Mouse (Mus musculus) embryonic facial prominence, embryonic 11.5 days (tissue): ENCODE measurements around the gene Recql5. TPM values are rescaled to one million over a fixed set of nuclear protein-coding genes. Genes with fewer than 3 reads are reported as not detected.

Source experiments
- ATAC-seq: fragments of 200-750 bp; cut with Nextera tagmentation; replicated peaks from 2 replicates; pipeline ENCODE4 v1.8.0; 2017; ENCODE audit warnings: low read depth; ENCODE audit not compliant: insufficient number of reproducible peaks, low FRiP score, low TSS enrichment
- DNase-seq: peaks from one replicate; pipeline ENCODE4 v3.0.0-alpha.2; 2015; ENCODE audit warnings: low spot score
- H3K27ac ChIP-seq: fragments of 300-500 bp; sonication (generic); replicated peaks from 2 replicates; pipeline ENCODE4 v1.5.1; 2014; ENCODE audit warnings: mild to moderate bottlenecking, low read depth, low read length, control low read depth
- H3K27me3 ChIP-seq: fragments of 300-500 bp; sonication (generic); 2 replicates; pipeline ENCODE4 v1.6.1; 2014; ENCODE audit warnings: mild to moderate bottlenecking, low read length, moderate library complexity, mixed read lengths; ENCODE audit not compliant: control insufficient read depth, insufficient read depth
- H3K36me3 ChIP-seq: fragments of 300-500 bp; sonication (generic); replicated peaks from 2 replicates; pipeline ENCODE4 v1.6.1; 2014; ENCODE audit warnings: low read depth, mild to moderate bottlenecking, low read length, moderate library complexity, mixed read lengths; ENCODE audit not compliant: control insufficient read depth, insufficient read depth
- H3K4me1 ChIP-seq: fragments of 300-500 bp; sonication (generic); 2 replicates; pipeline ENCODE4 v1.6.1; 2014; ENCODE audit warnings: low read length, mixed read lengths; ENCODE audit not compliant: control insufficient read depth, insufficient read depth
- H3K4me2 ChIP-seq: fragments of 300-500 bp; sonication (generic); 2 replicates; pipeline ENCODE4 v1.6.1; 2014; ENCODE audit warnings: low read depth, mild to moderate bottlenecking, control low read depth, low read length, moderate library complexity
- H3K4me3 ChIP-seq: fragments of 300-500 bp; sonication (generic); 2 replicates; pipeline ENCODE4 v1.5.1; 2014; ENCODE audit warnings: low read depth, low read length, control low read depth
- H3K9ac ChIP-seq: fragments of 300-500 bp; sonication (generic); replicated peaks from 2 replicates; pipeline ENCODE4 v1.6.1; 2014; ENCODE audit warnings: mild to moderate bottlenecking, control low read depth, low read length
- H3K9me3 ChIP-seq: fragments of 300-500 bp; sonication (generic); replicated peaks from 2 replicates; pipeline ENCODE4 v1.6.1; 2016; ENCODE audit warnings: mild to moderate bottlenecking, low read length, inconsistent platforms, mixed read lengths; ENCODE audit not compliant: control insufficient read depth
- WGBS: fragments of 180-500 bp; shearing (Covaris S2); extraction: QIAGEN DNeasy Blood & Tissue Kit; methylation state at CpG from one replicate; pipeline ENCODE4 v1.1.7; 2014; 5-methylcytosine and 5-hydroxymethylcytosine counted together
- polyA plus RNA-seq: library from polyadenylated mRNA; unstranded; fragments of >200 nt; fragmentation: Nextera tagmentation; extraction: Ambion mirVana; gene quantifications from 2 replicates; pipeline ENCODE4 v1.2.1, GENCODE M21; 2014

Gene Recql5
- 14.2 and 15.3 TPM in 2 replicates for polyA plus RNA-seq

DNA sequence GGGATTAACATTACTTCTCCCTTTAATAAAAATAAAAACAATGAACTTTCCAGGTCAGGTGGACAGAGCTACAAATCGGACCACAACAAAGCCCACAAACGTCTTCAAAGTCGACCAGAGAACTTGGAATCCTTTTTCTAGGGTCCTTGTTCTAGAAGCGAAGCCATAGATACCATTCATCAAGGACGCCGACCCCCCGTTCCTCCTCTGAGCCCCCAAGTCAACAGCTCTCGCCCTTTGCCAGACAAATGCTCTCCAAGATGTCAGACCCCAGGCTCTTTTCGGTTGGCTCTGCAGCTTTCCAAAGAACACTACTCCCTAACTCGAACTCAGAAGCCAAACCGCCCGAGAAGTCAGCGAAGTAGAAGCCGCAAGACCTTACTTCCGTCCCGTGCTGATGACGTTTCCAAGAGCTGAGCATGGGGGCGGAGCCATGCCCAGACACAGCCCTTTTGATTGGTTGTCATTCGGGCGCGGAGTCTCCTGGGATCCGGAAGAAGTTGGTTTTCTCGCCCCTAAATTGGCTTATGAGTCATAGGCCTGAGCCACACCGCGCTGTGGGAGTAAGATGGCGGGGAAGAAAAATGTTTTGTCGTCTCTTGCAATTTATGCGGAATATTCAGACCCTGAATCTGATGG is at the start of gene Recql5, which contains the start of gene Sap30bp:
TSS of gene Recql5 (minus strand) at position 370 of the 639 bp plus-strand sequence.
TSS of gene Sap30bp (plus strand) at position 175 of the 639 bp plus-strand sequence.
- H3K4me1 ChIP-seq, result no peaks in the 10 kb centered on the region
- no peaks in the 10 kb centered on the region for H3K9me3 ChIP-seq
- peak; percentile 95 for ATAC-seq
- WGBS, result under 1% methylated on average over 28 of the region's 28 CpGs
- peak within 1 kb of the TSS; percentile 95 for H3K4me3 ChIP-seq
- peak within 1 kb of the TSS; percentile 83 for H3K4me2 ChIP-seq
- DNase-seq, result peak; percentile 100
- H3K27me3 ChIP-seq, result no peaks in the 10 kb centered on the region
- H3K27ac ChIP-seq, result no peak within 1 kb of the TSS
- H3K9ac ChIP-seq, result peak within 1 kb of the TSS; percentile 90
- peaks cover 2% of the 10 kb centered on the region; the same call in 1 of the 2 replicates for H3K36me3 ChIP-seq

DNA sequence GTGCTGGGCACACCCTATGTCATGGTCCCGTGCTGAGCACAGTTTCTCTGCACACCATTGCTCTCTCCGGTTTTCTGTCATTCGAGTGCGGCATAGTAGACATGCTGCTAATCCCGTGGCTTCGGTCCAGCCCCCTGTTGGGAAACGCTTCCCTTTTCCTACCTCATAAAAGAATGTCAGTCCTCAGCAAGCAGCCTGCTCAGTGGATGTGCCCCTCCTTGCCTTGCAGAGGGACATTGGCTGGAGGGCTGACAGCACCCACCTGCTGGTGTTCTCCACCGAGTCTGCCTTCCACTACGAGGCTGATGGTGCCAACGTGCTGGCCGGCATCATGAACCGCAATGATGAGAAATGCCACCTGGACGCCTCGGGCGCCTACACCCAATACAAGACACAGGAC is 49.2 kb upstream of the Recql5 start:
- no peak overlapping the region for H3K4me2 ChIP-seq
- H3K36me3 ChIP-seq, result no peaks in the 10 kb centered on the region
- H3K27ac ChIP-seq, result no peak overlapping the region
- no peaks in the 10 kb centered on the region for H3K9me3 ChIP-seq
- no peak for ATAC-seq
- 94% methylated on average over 15 of the region's 15 CpGs for WGBS
- no peak for DNase-seq
- no peaks in the 10 kb centered on the region for H3K4me1 ChIP-seq
- no peak overlapping the region for H3K9ac ChIP-seq
- no peak overlapping the region for H3K4me3 ChIP-seq
- H3K27me3 ChIP-seq, result no peaks in the 10 kb centered on the region

DNA sequence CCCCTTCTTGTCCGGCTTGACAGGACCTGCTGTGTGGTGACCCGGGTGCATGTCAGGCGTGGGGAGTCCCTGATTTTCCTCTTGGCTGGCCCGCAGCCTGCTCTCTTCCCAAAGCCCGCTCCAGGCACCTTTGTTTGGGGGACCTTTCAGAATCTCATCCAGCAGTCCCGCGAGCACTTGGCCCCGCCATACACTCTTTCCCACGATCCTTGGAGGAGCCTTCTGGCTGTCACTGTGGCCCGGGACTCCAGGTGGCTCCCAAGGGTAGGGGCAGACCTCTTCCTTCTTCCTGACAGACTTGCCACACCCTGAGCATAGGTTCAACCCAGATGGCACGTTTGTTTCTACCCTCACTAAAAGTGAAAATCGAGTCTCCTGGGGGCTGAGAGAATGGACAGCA is 42.3 kb upstream of the Recql5 start:
- no peak for DNase-seq
- H3K4me3 ChIP-seq, result no peak overlapping the region
- no peak overlapping the region for H3K9ac ChIP-seq
- no peaks in the 10 kb centered on the region; the same call in 1 of the 2 replicates for H3K4me1 ChIP-seq
- H3K27me3 ChIP-seq, result peaks cover 29% of the 10 kb centered on the region
- no peaks in the 10 kb centered on the region for H3K36me3 ChIP-seq
- H3K4me2 ChIP-seq, result no peak overlapping the region; the same call in 1 of the 2 replicates
- ATAC-seq, result no peak
- H3K9me3 ChIP-seq, result no peaks in the 10 kb centered on the region
- H3K27ac ChIP-seq, result no peak overlapping the region
- 35% methylated on average over 12 of the region's 12 CpGs for WGBS

DNA sequence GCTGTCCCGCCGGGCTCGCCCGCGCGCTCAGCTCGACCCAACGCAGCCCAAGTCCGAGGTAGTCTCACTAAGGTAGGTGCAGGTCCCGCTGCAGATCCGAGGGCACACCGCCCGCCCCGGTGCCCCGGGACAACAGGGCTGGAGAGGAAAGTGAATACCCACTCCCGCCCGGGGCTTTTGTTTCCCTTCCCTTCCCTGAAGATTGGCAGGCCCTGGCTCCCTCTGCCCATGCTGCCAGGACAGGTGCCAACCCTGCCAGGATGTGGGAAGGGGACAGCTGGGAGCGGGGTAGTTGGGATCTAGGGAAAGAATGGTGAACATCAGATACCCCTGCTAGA is 41.8 kb upstream of the Recql5 start:
- no peaks in the 10 kb centered on the region for H3K9me3 ChIP-seq
- 2% methylated on average over 18 of the region's 18 CpGs for WGBS
- peaks cover 29% of the 10 kb centered on the region for H3K27me3 ChIP-seq
- H3K36me3 ChIP-seq, result no peaks in the 10 kb centered on the region
- H3K9ac ChIP-seq, result peak overlapping the region; percentile 19; the same call in 1 of the 2 replicates
- peak overlapping the region; percentile 71 for H3K4me2 ChIP-seq
- DNase-seq (no peak), ATAC-seq (no peak)
- no peak overlapping the region for H3K27ac ChIP-seq
- H3K4me1 ChIP-seq, result no peaks in the 10 kb centered on the region; the same call in 1 of the 2 replicates
- peak overlapping the region; percentile 36 for H3K4me3 ChIP-seq

DNA sequence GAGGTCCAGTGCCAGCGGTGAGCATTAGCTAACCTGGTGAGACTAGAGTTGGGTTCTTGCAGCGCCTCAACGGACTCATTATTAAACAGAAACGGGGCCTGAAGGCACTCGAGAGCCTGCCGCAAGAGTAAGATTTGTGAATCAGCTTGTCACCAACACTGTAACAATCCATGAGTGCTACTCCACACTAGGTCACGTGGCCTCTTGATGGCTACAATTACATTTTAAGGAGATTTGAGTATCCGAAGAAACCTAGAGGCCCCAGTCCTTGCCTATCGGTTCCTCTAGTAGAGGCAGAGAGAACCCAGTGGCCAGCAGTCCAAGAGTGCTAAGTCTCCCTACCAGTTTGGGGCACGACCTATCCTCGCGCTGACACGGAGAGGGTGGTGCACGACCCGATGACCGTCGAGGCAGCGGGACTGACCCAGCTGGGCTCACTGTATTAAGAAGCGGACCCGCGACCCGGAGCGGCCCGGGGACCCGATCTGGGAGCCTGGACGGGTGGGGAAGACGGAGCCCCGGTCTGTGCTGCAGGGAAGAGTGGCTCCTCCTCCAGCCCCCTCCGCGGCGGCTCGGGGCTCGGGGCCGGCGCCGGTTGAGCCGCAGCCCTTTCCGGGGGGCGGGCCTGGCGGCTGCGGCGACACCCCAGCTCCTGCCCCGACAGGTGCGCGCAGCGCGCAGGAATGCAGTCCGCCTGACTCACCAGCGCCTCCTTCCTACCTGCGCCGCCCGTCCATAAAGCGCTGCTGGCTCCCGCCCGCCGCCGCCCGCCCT is 41.2 kb upstream of the Recql5 start, which contains the start of gene Itgb4:
TSS of gene Itgb4 (plus strand) at position 401 of the 774 bp plus-strand sequence.
- Histone ChIP-seq H3K9me3 (no peaks in the 10 kb centered on the region), H3K9ac (peak within 1 kb of the TSS; percentile 37; the same call in 1 of the 2 replicates), H3K27ac (no peak within 1 kb of the TSS), H3K4me3 (peak within 1 kb of the TSS; percentile 36), H3K4me1 (no peaks in the 10 kb centered on the region; the same call in 1 of the 2 replicates), H3K36me3 (no peaks in the 10 kb centered on the region), H3K27me3 (peaks cover 29% of the 10 kb centered on the region), H3K4me2 (peak within 1 kb of the TSS; percentile 71)
- 13% methylated on average over 42 of the region's 58 CpGs for WGBS
- DNase-seq (peak; percentile 49), ATAC-seq (no peak)

DNA sequence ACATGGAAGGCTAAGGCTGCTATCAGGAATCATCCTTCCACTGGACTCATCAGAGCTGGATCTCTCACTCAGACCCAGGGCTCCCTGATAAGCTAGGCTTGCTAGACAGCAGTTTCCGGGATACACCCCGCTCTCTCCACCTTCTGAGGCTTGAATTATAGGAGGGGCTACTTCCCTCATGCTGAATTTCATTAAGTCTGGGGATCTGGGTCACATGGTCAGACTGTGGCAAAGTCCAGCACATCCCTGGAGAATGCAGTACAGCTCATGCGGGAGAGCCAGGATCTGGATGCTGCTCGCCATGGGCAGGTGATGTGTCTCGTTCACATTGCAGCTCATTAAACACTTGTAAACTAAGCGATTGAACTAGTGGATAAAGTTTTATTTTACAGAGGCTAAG is 37.7 kb upstream of the Recql5 start:
- Histone ChIP-seq H3K9me3 (no peaks in the 10 kb centered on the region), H3K36me3 (no peaks in the 10 kb centered on the region; the same call in 1 of the 2 replicates), H3K27ac (no peak overlapping the region), H3K4me2 (no peak overlapping the region), H3K27me3 (peaks cover 26% of the 10 kb centered on the region), H3K4me3 (no peak overlapping the region), H3K4me1 (no peaks in the 10 kb centered on the region; the same call in 1 of the 2 replicates), H3K9ac (no peak overlapping the region)
- no peak for DNase-seq
- 72% methylated on average over 6 of the region's 6 CpGs for WGBS
- no peak for ATAC-seq

DNA sequence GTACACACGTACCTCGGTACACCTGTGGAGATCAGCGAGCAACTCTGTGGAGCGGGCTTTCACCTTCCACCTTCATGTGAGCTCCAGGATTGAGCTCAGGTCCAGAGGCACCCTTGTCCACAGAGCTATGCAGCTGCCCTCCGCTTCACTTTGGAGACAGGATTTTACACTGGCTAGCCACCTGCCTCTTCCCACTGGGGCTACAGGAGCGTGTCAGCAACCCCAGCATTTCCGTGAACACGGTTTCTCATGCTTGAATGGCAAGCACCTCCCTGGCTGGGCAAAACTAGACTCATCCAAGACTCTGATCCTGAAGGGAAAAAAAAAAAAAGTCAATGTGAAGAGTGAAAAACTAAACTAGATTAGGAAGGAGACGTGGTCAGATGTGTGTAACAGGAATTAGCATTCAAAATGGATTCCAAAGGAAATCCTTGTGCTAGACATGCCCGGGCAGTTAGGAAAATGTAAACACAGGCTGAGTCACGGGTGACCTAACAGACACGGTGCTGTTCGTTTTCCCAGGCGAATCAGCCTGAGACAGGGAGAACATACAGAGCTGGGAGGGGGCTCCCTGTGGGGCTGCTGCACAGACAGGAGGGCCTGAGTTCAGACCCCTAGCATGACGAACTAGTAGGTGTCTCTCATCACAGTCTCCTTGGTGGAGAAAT is 36.9 kb upstream of the Recql5 start:
- Histone ChIP-seq H3K4me1 (no peaks in the 10 kb centered on the region; the same call in 1 of the 2 replicates), H3K4me3 (no peak overlapping the region), H3K27ac (no peak overlapping the region), H3K27me3 (peaks cover 17% of the 10 kb centered on the region), H3K4me2 (no peak overlapping the region), H3K9ac (no peak overlapping the region), H3K9me3 (no peaks in the 10 kb centered on the region), H3K36me3 (peaks cover 2% of the 10 kb centered on the region)
- no peak for ATAC-seq
- 55% methylated on average over 15 of the region's 15 CpGs for WGBS
- DNase-seq, result no peak
